Mouse (Mus musculus) hindbrain, embryonic 13.5 days (tissue): ENCODE results near the gene Arid3a. TPM values are rescaled to one million over a fixed set of nuclear protein-coding genes. Genes with fewer than 3 reads are reported as not detected.

Source experiments
- ATAC-seq: fragments of 200-750 bp; cut with Nextera tagmentation; 2 replicates; pipeline ENCODE4 v1.8.0; 2017; ENCODE audit warnings: moderate TSS enrichment; ENCODE audit not compliant: low FRiP score
- H3K27ac ChIP-seq: fragments of 300-500 bp; sonication (generic); 2 replicates; pipeline ENCODE4 v1.5.1; 2015; ENCODE audit warnings: inconsistent platforms, mild to moderate bottlenecking, moderate library complexity
- H3K27me3 ChIP-seq: fragments of 300-500 bp; sonication (generic); 2 replicates; pipeline ENCODE4 v1.6.1; 2015; ENCODE audit warnings: mild to moderate bottlenecking, inconsistent platforms
- H3K36me3 ChIP-seq: fragments of 300-500 bp; sonication (generic); 2 replicates; pipeline ENCODE4 v1.6.1; 2015; ENCODE audit warnings: mild to moderate bottlenecking, inconsistent platforms
- H3K4me1 ChIP-seq: fragments of 300-500 bp; sonication (generic); replicated peaks from 2 replicates; pipeline ENCODE4 v1.6.1; 2015; ENCODE audit warnings: inconsistent platforms
- H3K4me2 ChIP-seq: fragments of 300-500 bp; sonication (generic); 2 replicates; pipeline ENCODE4 v1.6.1; 2015; ENCODE audit warnings: inconsistent platforms, mild to moderate bottlenecking, moderate library complexity
- H3K4me3 ChIP-seq: fragments of 300-500 bp; sonication (generic); 2 replicates; pipeline ENCODE4 v1.5.1; 2015; ENCODE audit warnings: mild to moderate bottlenecking, inconsistent platforms
- H3K9ac ChIP-seq: fragments of 300-500 bp; sonication (generic); 2 replicates; pipeline ENCODE4 v1.6.1; 2015; ENCODE audit warnings: mild to moderate bottlenecking, inconsistent platforms
- H3K9me3 ChIP-seq: fragments of 300-500 bp; sonication (generic); 2 replicates; pipeline ENCODE4 v1.6.1; 2016; ENCODE audit warnings: inconsistent platforms
- WGBS: fragments of 180-500 bp; shearing (Covaris S2); methylation state at CpG from one replicate; pipeline ENCODE4 v1.1.7; 2015; 5-methylcytosine and 5-hydroxymethylcytosine counted together
- polyA plus RNA-seq: library from polyadenylated mRNA; unstranded; fragments of >200 nt; fragmentation: Nextera tagmentation; extraction: Ambion mirVana; gene quantifications from 2 replicates; pipeline ENCODE4 v1.2.1, GENCODE M21; 2015

Arid3a gene
- polyA plus RNA-seq, 1 experiment from 2014 or later, result 3.5 TPM

GRCm38 (mm10) chr10:80001945-80002344 is 75.1 kb downstream of the Arid3a start:
- H3K4me1 ChIP-seq, result peaks cover 24% of the 10 kb centered on the region
- H3K4me2 ChIP-seq, result no peak overlapping the region
- no peak for ATAC-seq
- H3K36me3 ChIP-seq, result 0 out of 2 replicates have a peak, but pooled peaks cover 3% of the 10 kb centered on the region
- H3K9me3 ChIP-seq, result no peaks in the 10 kb centered on the region
- no peak overlapping the region for H3K4me3 ChIP-seq
- WGBS, result 74% methylated on average over 9 of the region's 9 CpGs
- H3K27ac ChIP-seq, result no peak overlapping the region
- H3K9ac ChIP-seq, result no peak overlapping the region
- H3K27me3 ChIP-seq, result peaks cover 70% of the 10 kb centered on the region

DNA sequence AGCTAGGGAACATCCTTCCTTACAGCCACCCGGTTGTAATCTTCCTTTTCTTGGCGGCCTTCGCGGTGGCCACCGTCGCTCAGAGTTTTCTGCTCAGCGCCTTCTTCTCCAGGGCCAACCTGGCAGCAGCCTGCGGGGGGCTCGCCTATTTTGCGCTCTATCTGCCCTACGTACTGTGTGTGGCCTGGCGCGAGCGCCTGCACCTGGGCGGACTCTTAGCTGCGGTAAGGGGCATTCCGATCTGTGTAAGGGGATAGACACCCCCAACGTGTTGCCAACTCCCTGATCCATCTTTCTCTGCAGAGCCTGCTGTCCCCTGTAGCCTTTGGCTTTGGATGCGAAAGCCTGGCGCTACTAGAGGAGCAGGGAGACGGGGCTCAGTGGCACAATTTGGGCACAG is 76.0 kb downstream of the Arid3a start:
- peaks cover 16% of the 10 kb centered on the region for H3K4me1 ChIP-seq

GRCm38 (mm10) chr10:80003374-80004232 is 76.8 kb downstream of the Arid3a start:
- H3K4me1 ChIP-seq, result peaks cover 8% of the 10 kb centered on the region
- H3K36me3 ChIP-seq, result peaks cover 13% of the 10 kb centered on the region
- H3K4me2 ChIP-seq, result no peak overlapping the region
- no peak overlapping the region for H3K27ac ChIP-seq
- no peaks in the 10 kb centered on the region for H3K9me3 ChIP-seq
- peaks cover 64% of the 10 kb centered on the region for H3K27me3 ChIP-seq
- 64% methylated on average over 9 of the region's 9 CpGs for WGBS
- no peak overlapping the region for H3K9ac ChIP-seq
- no peak for ATAC-seq
- H3K4me3 ChIP-seq, result no peak overlapping the region

More for the DNA sequence above, 76.0 kb downstream of the Arid3a start:
- Histone ChIP-seq H3K36me3 (peaks cover 6% of the 10 kb centered on the region), H3K9me3 (no peaks in the 10 kb centered on the region), H3K27ac (no peak overlapping the region), H3K4me3 (no peak overlapping the region), H3K9ac (no peak overlapping the region), H3K27me3 (peaks cover 70% of the 10 kb centered on the region), H3K4me2 (no peak overlapping the region)
- no peak for ATAC-seq
- WGBS, result 26% methylated on average over 21 of the region's 21 CpGs

DNA sequence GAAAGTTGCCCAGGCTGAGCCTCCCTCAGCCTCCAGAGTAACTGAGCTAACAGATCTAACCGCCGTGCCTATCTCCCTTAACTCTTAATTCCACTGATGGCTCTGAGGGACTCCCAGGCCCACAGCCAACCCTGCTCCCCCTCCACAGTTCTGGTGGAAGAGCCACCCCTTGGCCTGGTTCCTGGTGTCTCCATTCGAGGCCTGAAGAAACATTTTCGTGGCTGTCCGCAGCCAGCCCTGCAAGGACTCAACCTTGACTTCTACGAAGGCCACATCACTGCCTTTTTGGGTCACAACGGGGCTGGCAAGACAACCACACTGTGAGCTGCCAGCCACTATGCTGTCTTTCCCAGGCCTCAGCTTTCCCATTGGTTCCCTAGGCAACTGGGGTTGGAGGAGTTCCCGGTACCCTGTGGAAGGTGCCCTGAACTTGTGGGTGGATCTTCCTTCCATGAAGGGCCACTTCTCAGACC is 77.4 kb downstream of the Arid3a start:
- Histone ChIP-seq H3K9ac (no peak overlapping the region), H3K36me3 (peaks cover 20% of the 10 kb centered on the region), H3K4me1 (peaks cover 7% of the 10 kb centered on the region; the same call in 1 of the 2 replicates), H3K4me2 (no peak overlapping the region), H3K27me3 (peaks cover 57% of the 10 kb centered on the region), H3K9me3 (0 out of 2 replicates have a peak, but pooled peaks cover 2% of the 10 kb centered on the region), H3K27ac (no peak overlapping the region), H3K4me3 (no peak overlapping the region)
- 92% methylated on average over 8 of the region's 8 CpGs for WGBS
- ATAC-seq, result no peak

Other genes starting within 250 kb of the Arid3a start
- 92.7 and 100 TPM in 2 replicates for gene Cdc34, start 244.8 kb upstream of the Arid3a start, polyA plus RNA-seq
- 1.1 and 1.4 TPM in 2 replicates for gene Gzmm, start 238.0 kb upstream of the Arid3a start, polyA plus RNA-seq
- 690 and 717 TPM in 2 replicates for gene Bsg, start 222.6 kb upstream of the Arid3a start, polyA plus RNA-seq
- 0.43 and 0.64 TPM in 2 replicates for gene Hcn2, start 210.4 kb upstream of the Arid3a start, polyA plus RNA-seq
- gene Polrmt, start 180.5 kb upstream of the Arid3a start, polyA plus RNA-seq, result 37.1 and 42.4 TPM in 2 replicates
- gene Fgf22, start 172.0 kb upstream of the Arid3a start, polyA plus RNA-seq, result 1.00 and 2.1 TPM in 2 replicates
- 87.9 and 90.7 TPM in 2 replicates for gene Rnf126, start 160.1 kb upstream of the Arid3a start, polyA plus RNA-seq
- 1.3 and 1.4 TPM in 2 replicates for gene Fstl3, start 149.8 kb upstream of the Arid3a start, polyA plus RNA-seq
- 0.18 TPM in 1 of 2 replicates, not detected in the other for gene Prss57, start 136.1 kb upstream of the Arid3a start, polyA plus RNA-seq
- gene Palm, start 133.5 kb upstream of the Arid3a start, polyA plus RNA-seq, result 240 and 252 TPM in 2 replicates
- 0.84 and 1.0 TPM in 2 replicates for gene Misp, start 106.1 kb upstream of the Arid3a start, polyA plus RNA-seq
- gene Ptbp1, start 72.6 kb upstream of the Arid3a start, polyA plus RNA-seq, result 84.7 and 86.0 TPM in 2 replicates
- gene Prtn3, start 52.6 kb upstream of the Arid3a start, polyA plus RNA-seq, result 13.9 and 15.6 TPM in 2 replicates
- gene Plppr3, start 52.4 kb upstream of the Arid3a start, polyA plus RNA-seq, result 396 and 407 TPM in 2 replicates
- 0.34 TPM in 1 of 2 replicates, not detected in the other for gene Elane, start 40.8 kb upstream of the Arid3a start, polyA plus RNA-seq
- not detected in 2 replicates for gene Cfd, start 36.2 kb upstream of the Arid3a start, polyA plus RNA-seq
- 55.3 and 58.3 TPM in 2 replicates for gene Med16, start 18.1 kb upstream of the Arid3a start, polyA plus RNA-seq
- 20.6 and 22.0 TPM in 2 replicates for gene Gm26602, start 16.2 kb upstream of the Arid3a start, polyA plus RNA-seq
- gene Kiss1r, start 10.1 kb upstream of the Arid3a start, polyA plus RNA-seq, result 2.1 and 2.3 TPM in 2 replicates
- gene R3hdm4, start 5.8 kb upstream of the Arid3a start, polyA plus RNA-seq, result 243 and 256 TPM in 2 replicates
- 77.4 and 77.9 TPM in 2 replicates for gene Wdr18, start 33.1 kb downstream of the Arid3a start, polyA plus RNA-seq
- gene Grin3b, start 43.7 kb downstream of the Arid3a start, polyA plus RNA-seq, result 0.61 and 0.65 TPM in 2 replicates
- 16.0 and 16.3 TPM in 2 replicates for gene Tmem259, start 57.3 kb downstream of the Arid3a start, polyA plus RNA-seq
- gene Cnn2, start 61.5 kb downstream of the Arid3a start, polyA plus RNA-seq, result 43.7 and 53.1 TPM in 2 replicates
- 5.2 and 6.1 TPM in 2 replicates for gene Abca7, start 69.5 kb downstream of the Arid3a start, polyA plus RNA-seq
- gene Arhgap45, start 89.6 kb downstream of the Arid3a start, polyA plus RNA-seq, result 2.5 and 2.8 TPM in 2 replicates
- 150 and 154 TPM in 2 replicates for gene Polr2e, start 112.8 kb downstream of the Arid3a start, polyA plus RNA-seq
- 509 and 531 TPM in 2 replicates for gene Gpx4, start 120.1 kb downstream of the Arid3a start, polyA plus RNA-seq
- gene Sbno2, start 178.5 kb downstream of the Arid3a start, polyA plus RNA-seq, result 13.6 and 14.4 TPM in 2 replicates
- gene Stk11, start 188.8 kb downstream of the Arid3a start, polyA plus RNA-seq, result 16.3 and 18.2 TPM in 2 replicates
- gene Atp5d, start 211.6 kb downstream of the Arid3a start, polyA plus RNA-seq, result 434 and 449 TPM in 2 replicates
- 57.4 and 59.2 TPM in 2 replicates for gene Cbarp, start 213.8 kb downstream of the Arid3a start, polyA plus RNA-seq
- 32.4 and 34.7 TPM in 2 replicates for gene Midn, start 221.2 kb downstream of the Arid3a start, polyA plus RNA-seq
- 364 and 409 TPM in 2 replicates for gene Cirbp, start 238.9 kb downstream of the Arid3a start, polyA plus RNA-seq
- 11.9 and 14.1 TPM in 2 replicates for gene 1600002K03Rik, start 245.9 kb downstream of the Arid3a start, polyA plus RNA-seq